Mouse (Mus musculus) megakaryocyte-erythroid progenitor cell, adult 5-6 weeks (primary cell): ENCODE results near the gene Gm10358. TPM values are rescaled to one million over a fixed set of nuclear protein-coding genes. Genes with fewer than 3 reads are reported as not detected.
"Not testable (repeated sequence)": the region's sequence is repeated elsewhere in the genome, so short reads cannot be mapped to it uniquely, and the experiment has no call there.

ENCODE experiments used
- ATAC-seq: replicated peaks from 2 replicates; pipeline ENCODE4 v1.8.0; 2016; ENCODE audit warnings: mild to moderate bottlenecking, inconsistent platforms; ENCODE audit not compliant: severe bottlenecking, poor library complexity, low FRiP score, low TSS enrichment
- total RNA-seq, 2 experiments: library from RNA; stranded (forward) in 1 of 2; stranded (reverse) in 1 of 2; fragments of 200-1000, 215-1000 nt in 1 of 2; fragments of >200 nt in 1 of 2; fragmentation: Nextera tagmentation in 1 of 2; gene quantifications; 2 replicates each; pipeline ENCODE4 v1.2.3; 2014 to 2017

The Gm10358 gene
- total RNA-seq (2014; fragmentation: Nextera tagmentation), result not detected in 2 replicates
- not detected in 2 replicates for total RNA-seq (2017)

DNA sequence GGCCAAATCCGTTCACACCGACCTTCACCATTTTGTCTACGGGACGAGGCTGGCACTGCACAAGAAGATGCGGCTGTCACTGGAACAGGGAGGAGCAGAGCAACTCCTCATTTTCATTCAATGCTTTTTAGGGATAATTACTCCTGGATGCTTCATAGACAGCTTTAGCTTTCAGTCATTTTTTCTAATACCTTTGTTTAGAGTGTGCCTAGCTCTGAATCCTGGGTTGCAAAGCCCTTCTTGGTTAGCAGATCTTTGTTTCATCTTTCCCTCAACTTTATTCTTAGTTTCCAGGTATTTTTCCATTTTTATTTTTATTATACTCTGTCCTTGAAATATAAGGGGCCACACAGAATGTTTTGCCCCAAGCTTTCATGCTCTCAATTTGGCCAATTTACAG lies at the start of gene Gm10358:
Gene Gm10358 (minus strand): TSS at position 101 of the 400 bp plus-strand sequence.
- no peak for ATAC-seq

DNA sequence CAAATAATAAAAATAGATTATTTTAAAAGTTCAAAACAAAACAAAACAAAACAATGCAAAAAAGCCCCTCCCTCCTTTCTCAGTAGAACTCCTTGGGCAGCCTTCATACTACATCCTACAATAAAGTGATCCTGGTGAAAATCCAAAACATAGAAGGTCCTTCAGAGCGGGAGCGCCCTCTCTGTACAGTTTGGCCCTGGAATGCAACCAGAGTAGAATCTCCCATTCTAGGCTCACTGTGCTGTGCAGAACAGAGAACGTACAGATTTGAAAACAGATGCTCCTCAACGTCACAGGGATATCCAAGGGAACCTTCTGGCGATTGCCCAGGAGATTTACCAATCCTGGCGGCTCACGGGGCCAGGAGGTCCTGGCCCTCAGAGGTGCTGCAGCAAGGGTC lies 42.0 kb upstream of the Gm10358 start, which contains the start of gene Iqcm:
Gene Iqcm (plus strand): TSS at position 301 of the 400 bp plus-strand sequence.
- no peak for ATAC-seq

DNA sequence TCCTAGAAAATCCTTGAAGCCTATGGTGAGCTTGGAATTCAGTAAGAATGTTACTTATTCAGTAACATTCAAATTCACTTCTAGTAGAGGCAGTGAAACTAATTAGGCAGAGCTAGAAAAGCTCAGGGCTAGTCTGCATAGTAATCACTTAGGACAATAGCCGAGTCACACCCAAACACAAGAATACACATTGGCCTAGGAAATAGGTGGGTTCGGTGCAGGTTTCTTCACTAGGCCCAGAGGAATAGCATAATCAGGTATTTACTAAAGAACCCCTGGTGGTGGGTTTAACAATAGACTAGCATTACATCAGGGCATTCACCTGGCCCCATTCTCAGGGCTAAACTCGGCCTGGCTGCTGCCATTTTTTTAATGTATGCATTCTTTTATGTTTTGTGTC lies 9.3 kb upstream of the Gm10358 start:
- not testable (repeated sequence) for ATAC-seq

DNA sequence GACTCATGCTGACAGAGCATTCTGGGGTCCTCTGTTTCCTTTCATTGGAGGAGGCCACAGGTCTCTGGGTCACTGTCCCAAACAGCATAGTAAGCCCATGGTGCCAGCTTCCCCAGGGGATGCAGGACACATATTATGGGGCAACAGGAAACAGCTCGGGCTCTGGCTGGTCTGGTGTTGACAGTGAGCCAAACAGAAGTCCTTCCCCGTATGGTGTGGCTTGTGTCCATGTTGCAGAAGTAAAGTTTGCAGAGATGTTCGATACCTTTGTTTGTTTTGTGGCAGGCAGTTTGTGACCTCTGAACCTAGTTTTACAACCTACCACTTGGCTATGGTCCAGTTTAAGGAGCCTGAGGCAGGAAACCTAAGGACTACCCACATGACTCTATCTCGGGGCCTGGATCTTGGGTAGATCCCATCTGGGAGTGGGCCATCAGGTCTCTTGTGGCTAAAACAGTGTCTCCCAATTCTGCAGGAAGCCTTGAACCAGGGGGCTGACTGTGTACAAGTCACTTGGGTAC lies 21.6 kb downstream of the Gm10358 start:
- no peak for ATAC-seq

DNA sequence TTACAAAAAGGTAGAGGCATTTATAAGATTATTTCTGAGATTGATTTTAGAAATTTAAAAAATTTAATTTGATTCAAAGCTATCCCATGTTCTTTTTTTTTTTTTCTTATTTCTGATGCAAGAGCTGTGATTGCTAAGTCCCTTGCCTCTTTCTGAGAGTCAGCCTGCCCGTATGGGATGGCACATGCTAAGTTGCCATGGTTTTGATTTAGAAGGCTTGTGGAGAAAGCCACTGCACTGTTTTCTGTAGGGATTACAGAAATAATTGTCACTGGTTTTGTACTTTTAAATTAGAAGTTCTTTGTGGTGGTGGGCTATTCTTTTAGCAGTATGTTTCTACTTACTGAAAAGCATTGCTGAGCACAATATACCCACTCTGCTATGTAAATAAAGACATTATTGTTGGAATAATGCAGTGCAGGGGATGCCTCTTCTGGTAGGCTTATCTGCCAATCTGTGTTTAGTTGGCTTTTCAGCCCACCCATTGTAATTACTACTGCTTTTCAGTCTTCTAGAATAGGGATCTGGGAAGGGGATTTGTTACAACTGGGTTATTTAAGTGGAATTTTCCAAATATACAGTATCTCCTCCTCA lies 30.8 kb downstream of the Gm10358 start:
- no peak for ATAC-seq

DNA sequence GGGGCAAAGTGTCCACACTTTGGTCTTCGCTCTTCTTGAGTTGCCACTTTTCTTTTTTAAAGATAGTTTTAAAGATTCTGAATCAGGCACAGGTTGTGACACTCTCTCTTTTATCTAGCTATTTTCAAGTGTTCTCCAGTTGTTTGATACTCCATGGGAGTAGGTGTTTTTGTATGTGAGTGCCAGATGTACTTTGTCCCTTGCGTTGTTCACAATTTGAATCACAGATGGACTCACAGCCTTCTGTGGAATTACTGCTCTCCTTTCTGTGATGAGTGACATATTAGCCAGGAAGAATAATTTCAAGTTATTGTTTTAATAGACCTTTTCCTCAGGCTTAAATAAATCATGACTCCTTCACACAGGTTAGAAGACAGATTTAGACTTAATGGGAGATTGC lies 34.4 kb downstream of the Gm10358 start:
- no peak for ATAC-seq

Other genes with a start within 250 kb of the Gm10358 start
- not detected in 2 replicates for gene Rasd2, start 192.6 kb downstream of the Gm10358 start, total RNA-seq (2014; fragmentation: Nextera tagmentation)
- gene Rasd2, start 192.6 kb downstream of the Gm10358 start, total RNA-seq (2017), result not detected in 2 replicates
- not detected in 2 replicates for gene Iqcm, start 42.1 kb upstream of the Gm10358 start, total RNA-seq (2014; fragmentation: Nextera tagmentation)
- not detected in 2 replicates for gene Iqcm, start 42.1 kb upstream of the Gm10358 start, total RNA-seq (2017)